Mouse (Mus musculus) olfactory bulb, adult 2 months (tissue): ENCODE data around the gene Bcorl1.

Source experiments
- CTCF ChIP-seq: fragments of 200-500 bp; IDR thresholded peaks from 2 replicates; pipeline ENCODE4 v1.5.1; 2012; ENCODE audit warnings: low read depth, mild to moderate bottlenecking, low read length, moderate library complexity; ENCODE audit not compliant: insufficient read depth
- POLR2A ChIP-seq: fragments of 200-500 bp; IDR thresholded peaks from 2 replicates; pipeline ENCODE4 v1.6.1; 2012; ENCODE audit warnings: mild to moderate bottlenecking, low read depth, low read length, moderate library complexity; ENCODE audit not compliant: insufficient read depth

DNA sequence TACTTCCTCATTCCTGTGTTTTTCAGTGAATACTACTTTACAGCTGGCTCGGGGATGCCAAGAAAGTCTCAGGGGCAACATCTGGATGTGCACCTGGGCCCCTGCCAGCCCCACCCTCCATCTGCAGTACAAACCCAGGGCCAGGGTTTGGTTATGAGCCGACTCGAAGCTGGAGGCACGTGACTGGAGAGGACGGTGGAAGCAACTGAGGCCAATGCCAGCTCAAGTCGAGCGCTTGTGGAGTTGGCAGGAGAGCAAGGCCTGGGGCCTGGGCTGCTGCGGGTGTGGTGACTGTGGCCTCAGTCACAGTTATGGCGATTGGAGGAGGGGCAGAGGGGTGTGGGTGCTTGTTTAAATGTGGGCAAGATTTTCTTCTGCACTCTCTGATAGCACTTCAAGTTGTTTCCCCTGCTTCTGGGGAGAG lies 94.3 kb downstream of the Bcorl1 start:
- TF ChIP-seq CTCF (no peak), POLR2A (no peak)
